Mouse (Mus musculus): ENCODE measurements around the gene Smim8. TPM values are rescaled to one million over a fixed set of nuclear protein-coding genes. Genes with fewer than 3 reads are reported as not detected.

Gene Smim8
- 315 TPM for polyA plus RNA-seq (2014; fragmentation: Illumina TruSeq; extraction: RNeasy Lipid Tissue Mini Kit (QIAGEN cat#74804); ENCODE audit: low read depth, low replicate concordance)

DNA sequence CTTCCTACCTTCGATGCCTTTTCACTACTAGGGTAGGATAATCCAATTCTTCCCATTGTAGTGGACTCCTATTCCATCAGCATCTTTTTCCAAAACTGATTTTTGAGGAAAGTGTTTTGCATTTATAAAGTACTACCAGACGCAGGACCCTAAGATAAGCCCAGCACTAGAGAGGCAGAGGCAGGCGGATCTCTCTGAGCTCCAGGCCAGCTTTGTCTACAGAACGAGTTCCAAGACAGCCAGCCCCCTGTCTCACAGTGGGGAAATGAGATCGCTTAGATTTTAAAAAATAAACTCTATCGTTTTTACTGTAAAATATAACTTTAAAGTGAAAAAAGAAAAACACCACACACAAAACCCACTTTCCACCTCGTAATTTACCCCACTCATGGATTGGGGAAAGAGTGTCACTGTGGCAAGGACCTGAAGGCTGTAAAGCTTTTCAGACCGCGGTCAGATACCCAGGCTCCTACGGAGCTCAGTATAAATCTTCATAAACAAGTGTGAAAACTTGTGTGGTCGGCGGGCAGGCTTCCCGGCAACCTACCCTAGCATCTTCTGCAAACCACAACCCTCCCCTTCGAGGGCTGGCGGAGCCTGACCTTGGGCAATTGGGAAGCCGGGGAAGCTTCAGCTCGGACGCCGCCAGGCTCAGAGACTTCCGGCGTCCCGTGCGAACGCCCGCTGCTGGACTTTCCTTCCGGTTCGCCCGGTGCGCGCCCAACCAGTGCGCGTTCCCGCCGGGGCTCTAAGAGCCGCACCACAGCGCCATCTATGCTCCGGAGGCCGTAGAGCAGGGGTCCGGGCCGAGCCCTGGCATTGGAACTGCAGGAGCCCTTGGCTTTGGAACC is at the start of gene Smim8:
Smim8 (minus strand) TSS at position 747 of the 851 bp plus-strand sequence.

DNA sequence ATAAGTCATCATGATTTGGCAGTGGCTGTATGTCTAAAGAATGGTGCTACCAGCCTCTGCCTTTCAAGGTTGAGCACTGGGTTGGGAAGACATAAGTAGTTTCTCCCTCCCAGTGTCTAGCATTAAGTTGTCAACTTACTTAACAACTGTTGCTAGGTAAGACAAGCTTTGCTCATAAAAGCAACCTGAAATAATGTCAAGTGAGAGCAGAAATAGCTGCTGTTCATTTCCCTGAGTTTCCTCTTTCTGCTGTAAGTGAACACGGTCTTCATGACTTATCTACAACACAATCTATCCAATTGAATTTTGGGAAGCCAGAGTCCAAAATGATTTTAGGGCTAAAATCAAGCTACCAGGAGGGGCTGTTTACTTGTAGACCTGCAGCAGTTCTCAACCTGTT is 22.1 kb downstream of the Smim8 start, which contains the start of gene Gm136:
Gm136 (minus strand) TSS at position 101 of the 400 bp plus-strand sequence.

DNA sequence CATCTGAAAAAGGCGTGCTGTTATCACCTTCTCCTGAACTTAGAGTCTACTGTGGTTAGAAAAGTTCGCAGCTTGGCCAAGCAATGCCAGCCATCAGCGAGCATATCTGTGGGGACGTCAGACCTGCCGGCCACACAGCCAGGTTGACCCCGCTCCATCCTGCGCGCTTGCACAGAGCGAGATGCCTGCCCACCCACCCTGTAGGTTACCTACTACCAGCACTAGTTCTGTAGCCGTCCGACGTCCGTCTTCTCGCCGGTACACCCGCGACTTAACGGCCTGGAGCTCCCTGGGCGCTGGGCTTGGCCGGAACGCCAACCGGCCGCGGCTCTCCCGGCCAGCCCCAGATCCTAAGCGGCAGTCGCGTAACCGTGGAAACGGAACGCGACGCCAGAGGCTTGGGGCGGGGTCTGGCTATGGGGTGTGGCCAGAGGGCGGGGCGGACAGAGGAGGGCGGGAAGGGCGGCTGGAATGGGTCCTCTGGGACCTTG is 48.3 kb downstream of the Smim8 start, which contains the start of gene Cfap206:
Cfap206 (minus strand) TSS at position 356 of the 491 bp plus-strand sequence.

Other genes with a start within 250 kb of the Smim8 start
- 354 TPM for gene Akirin2, start 227.5 kb downstream of the Smim8 start, polyA plus RNA-seq (2014; fragmentation: Illumina TruSeq; extraction: RNeasy Lipid Tissue Mini Kit (QIAGEN cat#74804); ENCODE audit: low read depth, low replicate concordance)
- 87.4 TPM for gene Orc3, start 163.5 kb downstream of the Smim8 start, polyA plus RNA-seq (2014; fragmentation: Illumina TruSeq; extraction: RNeasy Lipid Tissue Mini Kit (QIAGEN cat#74804); ENCODE audit: low read depth, low replicate concordance)
- 52.8 TPM for gene Rars2, start 163.5 kb downstream of the Smim8 start, polyA plus RNA-seq (2014; fragmentation: Illumina TruSeq; extraction: RNeasy Lipid Tissue Mini Kit (QIAGEN cat#74804); ENCODE audit: low read depth, low replicate concordance)
- gene Slc35a1, start 91.0 kb downstream of the Smim8 start, polyA plus RNA-seq (2014; fragmentation: Illumina TruSeq; extraction: RNeasy Lipid Tissue Mini Kit (QIAGEN cat#74804); ENCODE audit: low read depth, low replicate concordance) = 12.0 TPM
- 2,456 TPM for gene Cfap206, start 48.2 kb downstream of the Smim8 start, polyA plus RNA-seq (2014; fragmentation: Illumina TruSeq; extraction: RNeasy Lipid Tissue Mini Kit (QIAGEN cat#74804); ENCODE audit: low read depth, low replicate concordance)
- 236 TPM for gene Gm136, start 22.2 kb downstream of the Smim8 start, polyA plus RNA-seq (2014; fragmentation: Illumina TruSeq; extraction: RNeasy Lipid Tissue Mini Kit (QIAGEN cat#74804); ENCODE audit: low read depth, low replicate concordance)
- gene Zfp292, start 104.5 kb upstream of the Smim8 start, polyA plus RNA-seq (2014; fragmentation: Illumina TruSeq; extraction: RNeasy Lipid Tissue Mini Kit (QIAGEN cat#74804); ENCODE audit: low read depth, low replicate concordance) = 15.4 TPM
- gene Cga, start 115.4 kb upstream of the Smim8 start, polyA plus RNA-seq (2014; fragmentation: Illumina TruSeq; extraction: RNeasy Lipid Tissue Mini Kit (QIAGEN cat#74804); ENCODE audit: low read depth, low replicate concordance) = not detected

Data from testis, adult 10 weeks (tissue).